Mouse (Mus musculus) brain, embryonic 14.5 days (tissue): ENCODE results near the gene Zfp111. TPM values are rescaled to one million over a fixed set of nuclear protein-coding genes. Genes with fewer than 3 reads are reported as not detected.

ENCODE experiments used
- DNase-seq: peaks from one replicate; pipeline ENCODE4 v3.0.0-alpha.2; 2011; ENCODE audit warnings: low read depth
- CTCF ChIP-seq: fragments of 200-500 bp; IDR thresholded peaks from 2 replicates; pipeline ENCODE4 v1.5.1; 2012; ENCODE audit warnings: inconsistent platforms, mild to moderate bottlenecking, moderate library complexity, borderline replicate concordance; ENCODE audit not compliant: insufficient read depth, insufficient read length; ENCODE audit errors: extremely low read depth
- POLR2A ChIP-seq: fragments of 200-500 bp; IDR thresholded peaks from 2 replicates; pipeline ENCODE4 v1.6.1; 2012; ENCODE audit warnings: mild to moderate bottlenecking, inconsistent platforms, borderline replicate concordance; ENCODE audit not compliant: poor library complexity, insufficient read depth, insufficient read length, severe bottlenecking; ENCODE audit errors: extremely low read depth
- polyA plus RNA-seq: library from polyadenylated mRNA; depleted of rRNA; stranded (reverse); fragments of >200 nt; gene quantifications from 2 replicates; pipeline ENCODE4 v1.2.3, GENCODE M21; 2012; rRNA removed

Gene Zfp111
- polyA plus RNA-seq: 4.7 and 4.8 TPM in 2 replicates

DNA sequence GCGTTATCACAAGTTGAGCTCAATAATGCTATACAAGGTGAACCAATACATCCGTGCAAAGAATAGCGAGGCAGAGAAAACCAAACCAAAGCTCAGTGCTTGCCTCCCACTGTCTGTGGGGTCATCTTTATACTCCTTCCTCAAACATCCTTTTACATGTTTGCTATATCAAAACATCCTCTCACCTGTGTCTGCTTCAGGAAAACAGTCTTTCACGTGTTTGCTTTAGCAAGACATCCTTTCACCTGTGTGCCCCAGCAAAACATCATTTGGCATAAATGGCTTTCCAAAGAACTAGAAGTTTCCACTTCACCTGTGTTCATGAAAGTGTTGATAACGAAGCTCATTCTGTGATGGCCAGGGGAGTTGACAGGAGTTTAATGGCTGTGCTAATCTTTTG, at the start of gene Zfp111:
TSS of gene Zfp111 (minus strand) at position 101 of the 400 bp plus-strand sequence.
- no peak for TF ChIP-seq CTCF
- TF ChIP-seq POLR2A: no peak
- DNase-seq: no peak

DNA sequence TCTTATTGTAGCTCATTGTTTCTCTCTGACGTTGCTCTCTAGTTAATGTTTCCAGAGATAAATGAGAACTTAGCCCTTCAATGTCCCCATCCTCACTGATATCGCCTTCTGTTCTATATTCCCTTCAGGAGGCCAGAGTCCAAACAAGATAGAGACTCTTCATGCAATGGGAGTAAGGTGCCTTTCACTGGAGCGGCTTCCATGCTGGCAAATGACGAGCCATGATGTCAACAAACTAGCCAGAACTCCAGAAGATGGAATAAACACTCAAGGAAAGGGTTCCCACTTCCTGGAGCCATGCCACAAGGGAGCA, 48.7 kb upstream of the Zfp111 start:
- TF ChIP-seq POLR2A: no peak
- TF ChIP-seq CTCF: no peak

GRCm38 (mm10) chr7:24259306-24259999, 48.2 kb upstream of the Zfp111 start:
- no peak for DNase-seq
- no peak for TF ChIP-seq POLR2A

More for the DNA sequence above, 48.7 kb upstream of the Zfp111 start:
- no peak for DNase-seq

DNA sequence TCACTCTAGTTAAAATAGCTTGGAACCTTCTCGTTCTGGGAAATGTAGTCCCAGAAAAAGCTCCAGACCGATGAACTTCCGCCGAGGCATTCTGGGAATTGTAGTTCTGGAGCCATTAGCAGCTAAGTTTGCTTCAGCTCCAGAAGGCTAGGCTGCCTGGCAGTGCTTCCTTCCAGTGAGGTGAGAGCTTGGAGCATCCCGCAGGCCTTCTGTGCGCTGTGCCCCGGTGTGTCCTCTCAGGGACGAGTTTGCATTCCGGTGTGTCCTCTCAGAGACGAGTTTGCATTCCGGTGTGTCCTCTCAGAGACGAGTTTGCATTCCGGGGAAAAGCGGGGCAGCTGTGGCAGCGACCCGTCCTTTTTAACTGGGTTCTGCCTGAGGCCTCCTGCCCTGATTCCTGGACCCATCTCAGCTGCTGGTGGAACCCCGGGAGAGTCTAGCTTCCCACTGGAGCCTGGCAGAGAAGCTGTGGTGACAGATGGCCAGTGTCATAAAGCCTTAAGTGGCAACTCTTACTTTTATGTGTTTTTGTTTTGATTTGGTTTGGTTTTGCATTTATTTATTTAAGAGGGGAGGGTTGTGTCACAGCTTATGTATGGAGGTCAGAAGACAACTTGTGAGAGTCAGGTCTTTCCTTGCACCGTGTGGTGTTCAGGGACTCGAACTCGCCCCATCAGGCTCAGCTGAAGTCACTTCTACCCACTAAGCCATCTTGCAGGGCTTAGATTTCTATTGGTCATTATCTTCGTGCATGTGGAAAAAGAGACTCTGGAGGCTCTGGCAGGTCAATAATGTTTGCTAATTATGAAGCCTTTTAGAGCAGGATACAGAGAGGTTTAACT, 43.6 kb upstream of the Zfp111 start, which contains the start of gene Zfp108:
TSS of gene Zfp108 (plus strand) at position 162 of the 842 bp plus-strand sequence.
- peak; percentile 97 for DNase-seq
- TF ChIP-seq CTCF (no peak), POLR2A (peak; percentile 51; the same call in 1 of the 2 replicates)

DNA sequence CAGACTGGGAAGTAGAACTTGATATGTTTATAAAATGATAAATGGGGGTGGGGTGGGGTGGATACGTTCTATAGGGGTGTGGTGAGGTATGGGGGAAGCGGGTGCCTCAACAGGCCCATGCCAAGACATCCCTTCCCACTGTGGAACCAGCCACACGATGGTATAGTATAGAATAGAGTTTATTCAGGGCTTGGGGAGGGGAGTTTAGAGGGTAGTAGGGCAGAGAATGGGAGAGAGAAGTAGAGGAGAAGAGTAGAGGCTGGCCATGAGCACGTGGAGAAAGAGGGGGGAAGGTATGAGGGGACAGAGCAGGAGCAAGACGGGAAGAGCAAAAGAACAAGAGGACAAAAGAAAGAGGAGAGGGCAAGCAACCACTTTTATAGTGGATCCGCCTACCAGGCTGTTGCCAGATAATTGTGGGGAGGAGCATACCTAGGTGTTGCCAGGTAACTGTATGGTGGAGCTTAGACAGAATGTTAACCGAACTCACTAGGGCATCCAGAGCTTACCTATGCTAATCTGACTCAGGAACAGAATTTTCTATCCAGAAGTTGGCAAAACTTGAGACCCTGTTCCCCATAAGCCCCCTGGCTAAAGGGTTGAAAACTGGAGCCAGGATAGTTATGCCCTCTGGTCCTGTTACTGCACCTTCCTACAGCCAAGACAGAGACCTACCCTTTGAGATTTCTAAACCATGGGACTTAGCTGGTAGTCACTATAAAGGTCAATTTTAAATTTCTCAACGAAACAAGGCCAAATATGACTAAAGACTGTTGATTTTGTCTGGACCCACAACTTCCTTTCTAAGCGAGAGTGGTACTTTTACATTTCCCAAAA, 42.8 kb upstream of the Zfp111 start:
- TF ChIP-seq POLR2A (no peak), CTCF (no peak)
- DNase-seq: no peak

DNA sequence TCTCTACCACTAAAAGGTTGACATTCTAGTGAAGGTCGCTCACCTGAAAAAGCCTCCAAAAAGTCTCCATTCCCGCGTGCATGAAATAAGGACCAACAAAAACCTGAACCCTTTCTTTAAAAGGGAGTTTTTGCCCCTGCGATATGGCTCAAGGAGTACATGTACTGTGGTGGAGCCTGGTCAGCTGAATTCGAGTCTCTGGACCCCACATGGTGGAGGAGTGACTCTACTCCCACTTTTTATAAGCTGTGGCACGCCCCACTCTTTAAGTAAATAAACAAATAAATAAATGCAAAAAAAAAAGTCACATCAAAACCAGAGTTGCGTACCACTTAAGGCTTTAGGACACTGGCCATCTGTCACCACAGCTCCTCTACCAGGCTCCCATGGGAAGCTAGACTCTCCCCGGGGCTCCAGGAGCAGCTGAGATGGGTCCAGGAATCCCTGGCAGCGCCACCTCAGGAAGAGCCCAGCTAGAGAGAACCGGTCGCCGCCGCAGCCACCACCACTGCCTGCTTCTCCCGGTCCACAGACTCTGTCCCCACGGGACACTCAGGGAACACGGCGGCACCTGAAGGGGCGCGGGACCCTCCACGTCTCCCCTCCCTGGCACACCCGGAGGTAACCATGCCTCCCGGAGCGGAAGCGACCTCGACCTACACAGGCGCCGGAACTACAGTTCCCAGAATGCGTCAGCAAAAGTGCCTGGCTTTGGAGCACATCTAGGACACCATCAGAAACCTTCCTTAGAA, 26.0 kb upstream of the Zfp111 start, which contains the start of gene Zfp109:
TSS of gene Zfp109 (minus strand) at position 521 of the 752 bp plus-strand sequence.
- TF ChIP-seq POLR2A (peak; percentile 38; the same call in 1 of the 2 replicates), CTCF (no peak)
- peak; percentile 86 for DNase-seq

- no peak for DNase-seq
- TF ChIP-seq POLR2A (no peak), CTCF (no peak)
Measured at GRCm38 (mm10) chr7:24210296-24210695, 947 bp downstream of the Zfp111 start.

DNA sequence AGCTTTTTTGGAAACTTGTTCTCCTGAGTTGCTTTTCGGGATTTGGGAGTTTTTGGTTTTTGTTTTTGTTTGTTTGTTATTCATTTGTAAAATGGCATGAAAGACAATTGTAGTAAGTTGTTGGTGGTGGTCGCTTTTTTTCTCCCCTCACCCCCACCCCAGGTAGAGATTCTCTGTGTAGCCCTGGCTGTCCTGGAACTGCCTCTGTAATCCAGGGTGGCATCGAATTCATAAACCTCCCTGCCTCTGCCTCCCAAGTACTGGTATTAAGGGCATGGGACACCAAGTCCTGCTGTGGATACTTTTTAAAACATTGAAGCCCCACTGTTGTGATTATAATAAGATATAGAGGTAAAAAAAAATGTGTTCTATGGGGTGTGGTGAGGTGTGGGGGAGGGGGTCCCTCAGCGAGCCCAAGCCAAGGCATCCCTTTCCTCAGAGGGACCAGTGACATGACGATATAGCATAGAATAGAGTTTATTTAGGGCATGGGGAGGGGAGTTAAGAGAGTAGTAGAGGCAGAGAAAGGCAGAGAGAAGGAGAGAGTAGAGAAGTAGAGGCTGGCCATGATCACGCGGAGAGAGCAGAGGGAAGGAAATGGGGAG, 2.9 kb downstream of the Zfp111 start:
- TF ChIP-seq CTCF (no peak), POLR2A (no peak)
- DNase-seq: no peak

DNA sequence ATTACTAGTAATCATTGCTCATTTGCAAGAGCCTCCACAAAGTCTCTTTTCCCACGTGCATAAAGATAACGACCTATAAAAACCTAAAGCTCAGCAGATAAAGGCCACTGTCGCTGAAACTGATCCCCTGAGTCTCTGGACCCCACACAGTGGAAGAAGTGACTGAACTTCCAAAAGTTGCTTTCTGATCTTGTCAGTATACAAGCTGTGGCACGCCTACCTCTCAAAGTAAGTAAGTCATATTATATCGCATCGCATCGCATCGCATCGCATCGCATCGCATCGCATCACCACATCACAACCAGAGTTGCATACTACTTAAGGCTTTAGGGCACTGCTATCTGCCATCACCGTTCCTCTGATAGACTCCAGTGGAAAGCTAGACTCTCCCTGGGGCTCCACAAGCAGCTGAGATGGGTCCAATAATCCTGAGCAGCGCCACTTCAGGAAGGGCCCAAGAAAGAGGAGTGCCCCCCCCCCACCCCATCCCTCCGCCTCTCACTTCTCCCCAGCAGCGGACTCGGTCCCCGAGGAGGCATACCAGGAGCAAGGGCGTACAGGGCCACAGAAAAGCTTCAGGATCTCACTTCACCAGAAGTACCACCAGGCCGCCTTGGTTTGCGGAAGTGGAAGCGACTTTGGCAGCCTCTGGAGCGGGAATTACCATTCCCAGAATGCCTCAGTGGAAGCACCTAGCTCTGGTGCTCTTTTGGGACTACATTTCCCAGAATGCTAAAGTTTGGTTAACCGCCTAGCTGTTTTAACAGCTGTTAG, 3.6 kb downstream of the Zfp111 start:
- peak; percentile 96 for DNase-seq
- TF ChIP-seq POLR2A (peak; percentile 38; the same call in 1 of the 2 replicates), CTCF (no peak)
